Mouse (Mus musculus): ENCODE measurements around the gene Rbp4. TPM values are rescaled to one million over a fixed set of nuclear protein-coding genes. Genes with fewer than 3 reads are reported as not detected.

Rbp4 gene
- polyA plus RNA-seq, 1 experiment from 2014 or later: 11.1 TPM

- H3K4me2 ChIP-seq: no peak overlapping the region
- TF ChIP-seq CTCF (IDR thresholded peaks at IDR 0.05; ENCODE audit: low read depth): no peak
- no peaks in the 10 kb centered on the region for H3K4me1 ChIP-seq (ENCODE audit: insufficient read depth)
- no peaks in the 10 kb centered on the region for H3K9me3 ChIP-seq (ENCODE audit: low read depth, low read length)
- ATAC-seq (ENCODE audit: insufficient read depth) (no peak), DNase-seq (no peak)
- H3K4me3 ChIP-seq (ENCODE audit: low read depth, low read length): no peak overlapping the region
- 92% methylated on average over 5 of the region's 5 CpGs for WGBS
- H3K9ac ChIP-seq: no peak overlapping the region
- H3K27ac ChIP-seq (ENCODE audit: low read depth): no peak overlapping the region
- H3K27me3 ChIP-seq (ENCODE audit: insufficient read depth, low read length): no peaks in the 10 kb centered on the region
- peaks cover 63% of the 10 kb centered on the region for H3K36me3 ChIP-seq (ENCODE audit: insufficient read depth)
Observed at GRCm38 (mm10) chr19:38073226-38073625, 51.9 kb downstream of the Rbp4 start.

Other genes with a start within 250 kb of the Rbp4 start
- 37.9 and 41.0 TPM in 2 replicates for gene Myof, start 81.7 kb downstream of the Rbp4 start, polyA plus RNA-seq (2014; fragmentation: Nextera tagmentation; extraction: Ambion mirVana)
- gene Cep55, start 70.3 kb downstream of the Rbp4 start, polyA plus RNA-seq (2014; fragmentation: Nextera tagmentation; extraction: Ambion mirVana): 44.5 and 47.7 TPM in 2 replicates
- gene Ffar4, start 28.2 kb downstream of the Rbp4 start, polyA plus RNA-seq (2014; fragmentation: Nextera tagmentation; extraction: Ambion mirVana): 3.1 and 3.3 TPM in 2 replicates
- not detected in 2 replicates for gene Pde6c, start 7.5 kb upstream of the Rbp4 start, polyA plus RNA-seq (2014; fragmentation: Nextera tagmentation; extraction: Ambion mirVana)
- gene Fra10ac1, start 98.9 kb upstream of the Rbp4 start, polyA plus RNA-seq (2014; fragmentation: Nextera tagmentation; extraction: Ambion mirVana): 32.4 and 33.5 TPM in 2 replicates
- gene Lgi1, start 139.3 kb upstream of the Rbp4 start, polyA plus RNA-seq (2014; fragmentation: Nextera tagmentation; extraction: Ambion mirVana): 0.15 TPM in 1 of 2 replicates, not detected in the other